Mouse (Mus musculus): ENCODE measurements around the gene Zwint.
A peak's percentile ranks its signal among the peaks of the same experiment; 100 is the strongest.

Gene Zwint

GRCm38 (mm10) chr10:72654270-72655016 lies at the start of gene Zwint:
TSS of gene Zwint (plus strand) at chr10:72654845.
- DNase-seq: peak; percentile 96

GRCm38 (mm10) chr10:72613125-72613915 lies 41.3 kb upstream of the Zwint start:
- DNase-seq: no peak

- DNase-seq: no peak
Measured at GRCm38 (mm10) chr10:72616153-72616552, 38.5 kb upstream of the Zwint start.

- DNase-seq: no peak
Measured at GRCm38 (mm10) chr10:72620527-72620926, 34.1 kb upstream of the Zwint start.

- no peak for DNase-seq
Measured at GRCm38 (mm10) chr10:72623561-72623960, 31.1 kb upstream of the Zwint start.

GRCm38 (mm10) chr10:72634125-72634524 lies 20.5 kb upstream of the Zwint start:
- no peak for DNase-seq

- no peak for DNase-seq
Measured at GRCm38 (mm10) chr10:72650867-72651266, 3.8 kb upstream of the Zwint start.

GRCm38 (mm10) chr10:72653797-72654196 lies 848 bp upstream of the Zwint start:
- no peak for DNase-seq

GRCm38 (mm10) chr10:72655017-72655509 lies 418 bp downstream of the Zwint start:
- peak; percentile 37 for DNase-seq

GRCm38 (mm10) chr10:72659198-72659597 lies 4.6 kb downstream of the Zwint start:
- DNase-seq: no peak

- DNase-seq: no peak
Measured at GRCm38 (mm10) chr10:72660350-72660749, 5.7 kb downstream of the Zwint start.

GRCm38 (mm10) chr10:72667856-72668255 lies 13.2 kb downstream of the Zwint start:
- no peak for DNase-seq

GRCm38 (mm10) chr10:72669086-72669485 lies 14.4 kb downstream of the Zwint start:
- DNase-seq: no peak

GRCm38 (mm10) chr10:72675971-72676370 lies 21.3 kb downstream of the Zwint start:
- DNase-seq: no peak

GRCm38 (mm10) chr10:72676550-72676949 lies 21.9 kb downstream of the Zwint start:
- no peak for DNase-seq

- DNase-seq: no peak
Measured at GRCm38 (mm10) chr10:72679086-72679485, 24.4 kb downstream of the Zwint start.

- DNase-seq: no peak
Measured at GRCm38 (mm10) chr10:72701092-72701491, 46.4 kb downstream of the Zwint start.

GRCm38 (mm10) chr10:72713754-72714153 lies 59.1 kb downstream of the Zwint start:
- no peak for DNase-seq
